Mouse (Mus musculus) kidney, adult 2 months (tissue): Measurements from ENCODE around the gene Astl.

Experiments
- CTCF ChIP-seq: fragments of 200-500 bp; conservative IDR thresholded peaks from 2 replicates; pipeline ENCODE4 v1.5.1; 2011; ENCODE audit warnings: low read depth, mild to moderate bottlenecking, control low read depth, low read length, moderate library complexity, mixed read lengths; ENCODE audit not compliant: insufficient read depth, insufficient read length
- POLR2A ChIP-seq: fragments of 200-500 bp; IDR thresholded peaks from one replicate; pipeline ENCODE4 v1.6.1; 2011; ENCODE audit warnings: low read depth, low read length, control low read depth

DNA sequence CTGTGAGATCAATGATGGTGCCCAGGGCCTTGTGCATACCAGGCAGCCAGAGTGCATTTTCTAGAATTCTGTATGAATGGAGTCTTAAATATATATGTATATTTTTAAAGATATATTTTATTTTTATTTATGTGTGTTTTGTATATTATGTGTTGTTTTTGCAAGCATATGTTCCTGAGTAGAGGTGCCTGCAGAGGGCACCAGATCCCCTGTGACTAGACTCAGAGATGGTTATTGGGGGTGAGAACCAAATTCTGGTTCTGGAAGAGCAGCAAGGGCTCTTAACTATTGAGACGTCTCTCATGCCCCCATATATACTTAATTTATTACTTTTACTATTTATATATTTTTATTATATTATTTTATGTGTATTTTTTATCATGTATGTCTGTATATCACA lies 27.2 kb upstream of the Astl start:
- TF ChIP-seq CTCF (no peak), POLR2A (no peak)
